Mouse (Mus musculus): ENCODE measurements around the gene Cadm1.

Gene Cadm1

DNA sequence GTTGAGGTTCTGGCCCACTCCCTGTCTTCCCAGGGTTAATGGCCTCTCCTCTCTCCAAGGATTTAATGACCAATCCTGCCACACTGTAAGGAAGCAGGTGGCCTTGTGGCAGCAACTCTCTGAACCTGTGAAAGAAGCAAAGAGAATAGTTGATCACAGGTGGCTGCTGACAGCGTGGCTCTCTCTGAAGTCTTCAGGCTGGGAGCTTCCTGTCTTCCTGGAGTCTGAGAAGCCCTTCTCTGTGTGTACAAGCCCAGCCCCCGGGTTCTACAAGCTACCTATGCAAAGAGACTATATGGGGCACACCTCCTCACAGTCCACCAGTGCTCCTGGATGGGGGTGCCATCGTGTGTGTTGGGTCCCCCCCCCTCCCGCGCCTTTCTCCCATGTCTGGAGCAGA, 339.7 kb downstream of the Cadm1 start:
- DNase-seq (ENCODE audit: low spot score), result no peak

DNA sequence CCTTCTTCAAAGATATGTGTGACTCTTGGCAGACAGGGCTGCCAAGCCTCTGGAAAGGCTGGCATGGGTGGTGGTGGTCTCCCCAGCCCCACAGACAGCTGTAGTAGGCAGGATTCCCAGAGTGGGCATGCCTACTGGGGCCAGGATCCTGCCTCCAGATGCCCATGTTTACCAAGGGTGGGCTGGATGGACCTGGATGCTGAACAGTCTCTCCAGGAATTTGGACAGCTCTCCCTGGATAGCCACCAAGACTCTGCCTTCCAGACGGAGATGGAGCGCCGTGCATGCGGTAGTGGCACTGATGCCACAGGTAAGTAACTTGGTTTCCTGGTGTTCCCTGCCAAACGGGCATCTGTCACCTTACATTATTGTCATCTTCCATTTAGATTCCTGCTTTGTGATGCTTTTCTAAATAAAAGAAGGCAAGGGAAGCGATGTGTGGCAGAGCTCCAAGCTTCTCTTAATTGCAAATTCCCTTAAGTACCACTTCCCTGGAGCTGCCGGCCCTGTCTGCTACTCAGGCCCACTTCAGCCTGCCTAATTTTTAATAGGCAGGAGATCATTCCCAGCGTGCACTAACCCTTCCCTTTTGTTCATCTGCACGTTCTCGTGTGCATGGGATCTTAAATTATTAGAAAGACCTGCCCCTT, 346.7 kb downstream of the Cadm1 start:
- DNase-seq (ENCODE audit: low spot score), result no peak

- DNase-seq (ENCODE audit: low spot score), result no peak
Observed at GRCm38 (mm10) chr9:47880171-47880570, 350.2 kb downstream of the Cadm1 start.

DNA sequence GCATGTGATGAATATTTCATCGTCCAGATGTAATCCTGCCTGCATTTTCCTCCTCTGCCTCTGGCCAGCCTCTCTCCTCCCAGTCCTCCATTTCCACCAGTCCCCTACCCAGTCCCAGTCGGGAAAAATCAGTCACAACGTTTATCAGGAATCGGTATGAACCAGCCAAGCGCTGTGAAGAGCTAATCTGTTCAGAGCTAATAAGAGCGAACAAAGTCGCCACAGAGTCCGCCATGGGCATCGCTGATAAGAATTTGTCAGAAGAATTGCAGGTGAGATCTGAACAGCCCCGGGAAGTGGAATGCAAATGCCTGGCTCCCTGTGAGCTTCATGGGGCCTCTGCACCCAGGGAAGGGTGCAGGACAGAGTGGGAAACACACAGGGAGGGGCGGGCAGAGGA, 352.4 kb downstream of the Cadm1 start:
- DNase-seq (ENCODE audit: low spot score), result no peak

- DNase-seq (ENCODE audit: low spot score), result no peak
Observed at GRCm38 (mm10) chr9:47891721-47892120, 361.7 kb downstream of the Cadm1 start.

GRCm38 (mm10) chr9:47892995-47893394, 363.0 kb downstream of the Cadm1 start:
- DNase-seq (ENCODE audit: low spot score), result no peak

DNA sequence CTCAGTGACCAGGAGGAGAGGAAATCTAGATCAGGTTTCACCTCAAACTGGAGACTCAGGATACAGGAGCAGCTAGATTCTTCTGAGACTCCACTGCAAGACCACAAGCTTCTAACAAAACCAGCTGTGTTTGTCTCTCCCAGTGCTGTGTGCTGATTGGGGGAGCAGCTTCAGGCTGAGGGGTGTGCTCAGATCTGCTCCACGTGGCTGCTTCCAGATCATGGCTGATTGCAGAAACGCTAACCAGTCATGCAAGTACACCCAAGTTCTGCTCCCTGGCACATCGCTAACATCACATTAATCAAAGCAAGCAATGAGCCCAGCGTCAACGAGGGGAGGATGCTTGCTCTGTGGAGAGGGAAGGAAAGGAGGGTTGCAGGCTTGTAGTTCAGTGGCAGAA, 364.1 kb downstream of the Cadm1 start:
- DNase-seq (ENCODE audit: low spot score), result no peak

- DNase-seq (ENCODE audit: low spot score), result no peak
Observed at GRCm38 (mm10) chr9:47894661-47895060, 364.7 kb downstream of the Cadm1 start.

GRCm38 (mm10) chr9:47895121-47895520, 365.1 kb downstream of the Cadm1 start:
- DNase-seq (ENCODE audit: low spot score), result no peak

DNA sequence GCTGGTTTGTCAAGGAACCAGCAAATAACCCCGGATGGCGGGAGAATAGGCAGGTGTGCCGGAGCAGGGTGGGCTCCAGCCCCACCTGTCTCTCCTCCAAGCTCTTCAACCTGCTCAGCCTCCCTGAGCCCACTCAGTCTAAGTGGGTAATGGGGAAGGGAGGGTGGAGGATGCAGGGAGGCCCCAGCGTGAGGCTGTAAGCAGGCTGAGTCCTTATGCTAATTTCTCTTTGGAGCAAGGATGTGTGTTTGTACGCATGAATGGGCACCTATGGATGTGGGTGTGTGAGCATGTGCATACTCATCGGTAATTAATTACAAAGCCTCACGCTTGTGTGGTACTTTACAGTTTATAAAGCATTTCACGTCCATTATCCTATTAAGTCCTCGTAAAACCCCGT, 370.8 kb downstream of the Cadm1 start:
- DNase-seq (ENCODE audit: low spot score), result no peak

DNA sequence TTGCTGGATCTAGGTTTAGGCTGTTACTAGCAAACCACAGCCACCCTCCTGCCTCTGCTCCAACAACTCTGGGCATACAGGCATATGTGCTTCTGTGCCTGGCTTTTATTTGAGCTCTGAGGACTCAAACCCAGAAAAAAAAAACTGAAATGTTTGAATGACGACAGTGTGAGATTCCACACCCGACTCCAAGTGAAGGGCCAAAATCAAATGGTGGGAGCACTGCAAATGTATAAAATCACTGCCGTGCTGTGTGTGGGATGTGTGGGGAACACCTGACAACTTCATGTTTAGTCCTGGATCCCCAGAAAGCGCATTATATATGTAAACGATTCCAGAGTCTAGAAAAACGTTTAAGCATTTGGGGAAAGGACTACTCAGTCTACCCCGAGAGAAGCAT, 373.7 kb downstream of the Cadm1 start:
- no peak for DNase-seq (ENCODE audit: low spot score)

GRCm38 (mm10) chr9:47904339-47904922, 374.5 kb downstream of the Cadm1 start:
- no peak for DNase-seq (ENCODE audit: low spot score)

DNA sequence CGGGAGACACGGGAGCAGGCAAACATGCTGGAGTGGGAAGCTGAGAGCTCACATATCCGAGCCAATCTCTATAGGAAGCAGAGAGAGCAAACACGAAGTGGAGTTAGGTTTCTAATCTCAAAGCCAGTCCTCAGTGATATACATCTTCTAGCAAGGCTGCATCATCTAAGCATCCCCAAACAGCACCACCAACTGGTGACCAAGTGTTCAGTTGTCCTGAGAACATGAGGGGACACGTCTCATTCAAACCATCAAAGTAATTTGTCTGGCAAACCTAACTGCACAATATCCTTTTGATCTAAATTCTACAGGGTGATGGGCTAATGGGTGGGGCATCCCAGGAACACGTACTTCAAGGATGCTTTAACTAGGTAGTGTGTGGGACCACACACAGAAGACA, 376.5 kb downstream of the Cadm1 start:
- no peak for DNase-seq (ENCODE audit: low spot score)

All from testis, postnatal 10 days (tissue).